Mouse (Mus musculus) left cerebral cortex, postnatal 25 days (tissue): ENCODE results near the gene Nlgn1. TPM values are rescaled to one million over a fixed set of nuclear protein-coding genes. Genes with fewer than 3 reads are reported as not detected.

ENCODE experiments used
- DNase-seq, 2 experiments: peaks; one replicate each; pipeline ENCODE4 v3.0.0; 2022; ENCODE audit warnings: low spot score in 2 of 2, mixed read lengths in 1 of 2
- intact Hi-C: fragments of 180-260 bp; cut with DNase I; formaldehyde crosslinking; loops from one replicate; pipeline ENCODE4 v1.15.1; 2025
- total RNA-seq, 2 experiments: library from RNA; stranded (reverse); gene quantifications; 2 replicates each; pipeline ENCODE4 v1.2.3; 2021

Nlgn1 gene
- total RNA-seq, result 100 to 1,000 TPM; 104 to 109 TPM

DNA sequence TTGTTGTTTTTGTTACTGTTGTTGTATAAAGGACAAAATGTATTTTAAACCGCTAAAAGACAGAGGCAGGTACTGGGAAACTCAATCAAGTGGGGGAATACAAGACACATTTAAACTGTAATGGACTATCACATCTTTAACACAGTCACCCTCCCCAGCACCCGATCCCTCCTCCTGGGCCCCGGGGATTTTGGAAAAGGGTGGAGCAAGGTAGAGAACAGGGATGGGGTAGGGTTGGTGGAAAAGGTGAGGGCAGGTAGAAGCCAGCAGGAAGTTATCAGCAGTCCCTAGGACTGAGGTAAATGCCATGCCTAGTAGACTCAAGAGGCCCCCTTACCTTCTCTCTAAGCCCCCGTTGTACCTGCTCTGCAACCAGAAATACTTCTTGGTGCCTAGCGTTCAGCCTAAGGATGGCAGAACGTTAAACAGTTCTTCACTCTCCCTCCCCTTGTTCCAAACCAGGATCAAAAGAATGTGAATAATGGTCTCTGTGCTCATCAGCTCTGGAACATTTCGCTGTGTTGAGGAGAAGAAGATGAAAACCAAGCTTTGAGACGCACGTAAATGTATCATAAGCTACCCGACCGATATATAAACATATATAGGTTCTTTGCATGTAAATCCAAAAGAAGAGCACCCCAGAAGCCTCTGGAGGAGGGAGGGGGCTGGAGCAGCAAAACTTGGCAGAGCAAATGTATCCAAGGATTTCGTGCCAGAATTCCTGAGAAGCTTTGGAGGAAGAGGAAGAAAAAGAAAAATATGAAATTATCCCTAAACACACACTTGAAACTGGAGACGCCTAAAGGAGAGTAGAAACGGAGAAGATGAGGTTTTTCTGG is at the start of gene Nlgn1:
Nlgn1 (minus strand) TSS at position 61 of the 839 bp plus-strand sequence.
- peak; percentile 15 to 31 for DNase-seq

DNA sequence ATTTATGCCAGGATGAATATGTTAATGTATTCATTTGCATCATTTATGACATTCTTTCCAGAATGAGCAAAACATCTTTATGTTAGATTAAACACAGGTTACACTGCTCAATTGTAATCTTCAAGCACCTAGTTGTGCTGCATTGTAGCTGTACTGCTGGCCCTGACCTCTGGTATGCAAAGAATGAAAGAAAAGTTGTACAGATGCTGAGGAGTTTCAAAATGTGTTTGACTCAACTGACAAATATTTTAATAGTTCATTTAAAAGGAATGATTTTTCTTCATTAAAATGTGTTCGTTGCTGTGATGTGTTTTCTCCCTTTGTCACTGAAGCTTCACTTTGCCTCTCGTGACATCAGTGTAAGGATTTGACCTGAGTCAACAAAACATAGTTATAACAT is 46.0 kb upstream of the Nlgn1 start:
- intact Hi-C loops, result no loop called here
- DNase-seq, result no peak

More for the DNA sequence above, at the start of gene Nlgn1:
- intact Hi-C loops, result loop anchor here (1.0 to 5.0 kb wide), 3 partner anchors 181 to 500 kb away; no protein-coding TSS in a partner anchor

DNA sequence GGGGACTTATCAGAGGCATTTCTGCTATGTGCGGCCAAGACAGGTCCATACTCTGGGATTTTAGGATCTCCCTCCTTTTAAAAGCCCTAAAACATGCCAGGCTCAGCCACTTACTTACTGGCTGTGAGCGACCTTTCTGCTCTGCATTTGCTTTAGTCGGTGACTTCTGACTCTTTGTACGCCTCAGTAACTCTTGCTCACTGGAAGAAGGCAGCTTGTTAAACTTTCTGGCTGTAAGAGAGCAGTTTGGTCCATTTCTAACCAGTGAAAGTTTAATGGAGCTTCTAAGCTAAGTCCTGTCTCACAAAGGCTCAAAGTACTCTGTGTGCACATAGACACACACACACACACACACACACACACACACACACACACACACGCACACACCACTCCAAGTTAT is 22.8 kb upstream of the Nlgn1 start:
- intact Hi-C loops, result no loop called here
- no peak for DNase-seq

DNA sequence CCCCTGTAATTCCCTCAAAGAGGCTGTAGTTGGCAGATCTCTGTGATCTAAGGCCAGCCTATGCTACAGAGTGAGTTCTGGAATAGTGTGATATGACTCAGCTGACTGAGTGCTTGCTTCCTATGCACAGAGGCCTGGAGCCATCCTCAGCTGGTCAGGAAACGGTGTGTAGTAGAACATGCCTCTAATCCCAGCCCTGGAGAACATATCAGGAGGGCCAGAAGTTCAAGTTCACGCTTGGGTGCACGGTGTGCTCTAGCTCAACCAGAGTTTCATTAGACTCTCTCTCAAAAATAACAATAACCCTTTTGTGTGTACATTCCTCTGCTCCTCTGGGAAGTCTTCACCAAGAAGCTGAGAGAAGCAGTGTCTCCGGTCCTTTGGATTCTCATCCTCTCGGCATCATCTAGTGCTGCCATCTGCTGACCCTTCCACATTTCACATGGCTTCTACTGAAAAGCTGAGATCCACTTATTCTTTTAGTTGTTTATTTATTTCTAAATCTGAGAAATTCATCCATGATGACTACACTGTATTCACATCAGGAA is 22.3 kb upstream of the Nlgn1 start:
- peak; percentile 40 to 52 for DNase-seq
- intact Hi-C loops, result no loop called here

DNA sequence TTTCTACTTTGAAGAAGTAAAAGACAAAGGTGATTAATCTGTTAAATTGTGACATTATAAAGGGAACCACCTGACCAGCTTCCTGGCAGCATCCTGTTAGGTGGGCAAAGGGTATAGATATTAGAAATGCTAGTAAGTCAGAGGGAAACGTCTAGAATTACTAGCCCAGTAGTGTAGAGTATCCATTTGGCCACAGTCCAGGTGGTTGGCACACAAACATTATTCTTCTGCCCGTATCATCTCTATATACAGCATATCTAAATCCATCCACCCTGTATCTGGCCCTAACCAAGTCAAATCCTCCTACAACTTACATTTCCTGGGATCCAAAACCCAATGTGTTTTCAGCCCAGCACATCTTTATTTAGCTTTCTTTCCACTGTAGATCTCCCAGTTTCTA is 5.2 kb upstream of the Nlgn1 start:
- intact Hi-C loops, result no loop called here
- peak in 1 of 2 experiments; percentile 34 for DNase-seq

DNA sequence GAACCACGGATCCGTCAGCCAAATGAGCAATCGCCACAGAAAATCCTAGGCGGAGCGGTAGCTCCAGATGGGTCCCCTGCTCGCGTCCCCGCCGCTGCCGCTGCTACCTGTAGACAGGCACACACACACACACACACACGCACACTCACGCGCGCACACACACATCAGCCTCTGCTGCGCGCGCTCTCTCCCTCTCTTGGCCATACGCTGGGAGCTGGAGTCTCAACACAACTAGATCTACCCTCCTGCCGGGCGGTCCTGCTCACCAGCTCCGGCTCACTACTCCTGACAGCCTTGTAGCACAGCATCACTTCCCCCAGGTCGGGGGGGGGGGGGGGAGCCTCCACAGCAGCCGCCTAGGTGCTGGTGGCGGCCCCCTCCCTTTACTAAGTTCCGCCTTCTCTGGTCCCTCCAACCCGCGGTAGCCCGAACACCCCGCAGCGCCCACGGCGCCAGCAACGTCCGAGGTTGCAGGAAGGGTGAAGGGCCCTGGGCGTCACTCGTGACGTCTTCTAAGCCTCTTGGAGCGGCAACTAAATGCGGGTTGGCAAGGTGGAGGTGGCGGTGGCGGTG is 1.1 kb upstream of the Nlgn1 start:
- peak; percentile 74 to 75 for DNase-seq
- intact Hi-C loops, result loop anchor here (2.0 to 5.0 kb wide), 2 partner anchors 329 to 499 kb away; no protein-coding TSS in a partner anchor

DNA sequence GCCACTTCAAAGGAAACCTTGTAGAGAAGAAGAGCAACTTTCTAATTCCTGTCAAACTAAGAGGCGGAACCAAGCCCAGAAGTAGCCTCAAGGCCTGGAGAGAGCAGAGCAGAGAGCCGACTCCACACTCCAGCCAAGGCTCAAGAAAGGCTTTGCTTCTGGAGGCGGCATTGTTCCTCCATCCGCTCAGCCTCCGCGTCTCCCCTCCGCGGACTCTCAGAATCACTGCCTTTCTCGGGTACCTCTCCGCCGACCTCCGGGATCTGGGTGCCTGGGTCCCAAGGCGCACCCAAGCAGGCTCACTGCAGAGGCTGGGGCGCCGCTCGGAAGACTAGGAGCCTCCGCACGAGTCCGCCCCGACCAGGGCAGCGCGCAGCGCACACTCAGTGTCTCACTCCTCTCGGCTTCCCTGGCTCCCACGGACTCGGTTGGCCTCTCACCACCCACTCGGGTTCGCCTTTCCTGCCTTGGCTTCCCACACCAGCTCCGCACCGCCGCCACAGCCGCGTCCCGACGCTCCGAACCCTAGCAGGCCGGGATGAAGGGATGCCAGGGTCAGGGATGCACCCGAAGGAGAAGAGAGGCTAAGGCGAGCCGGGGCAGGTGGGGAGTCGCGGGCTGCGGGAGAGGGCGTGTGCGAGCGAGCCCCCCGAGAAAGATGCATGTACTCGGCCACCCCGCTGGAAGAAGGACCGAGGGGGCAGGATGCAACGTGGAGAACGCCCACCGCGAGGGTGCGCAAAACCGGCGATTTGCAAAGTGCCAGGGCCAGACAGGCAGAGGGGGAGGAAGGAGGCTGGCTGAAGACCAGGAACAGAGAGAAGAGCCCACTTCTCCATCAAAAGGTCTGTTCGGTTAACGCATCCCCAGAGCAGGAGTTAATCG is 841 bp downstream of the Nlgn1 start:
- DNase-seq, result peak; percentile 74 to 85
- intact Hi-C loops, result loop anchor here (1.0 to 5.0 kb wide), 3 partner anchors 180 to 501 kb away; no protein-coding TSS in a partner anchor

DNA sequence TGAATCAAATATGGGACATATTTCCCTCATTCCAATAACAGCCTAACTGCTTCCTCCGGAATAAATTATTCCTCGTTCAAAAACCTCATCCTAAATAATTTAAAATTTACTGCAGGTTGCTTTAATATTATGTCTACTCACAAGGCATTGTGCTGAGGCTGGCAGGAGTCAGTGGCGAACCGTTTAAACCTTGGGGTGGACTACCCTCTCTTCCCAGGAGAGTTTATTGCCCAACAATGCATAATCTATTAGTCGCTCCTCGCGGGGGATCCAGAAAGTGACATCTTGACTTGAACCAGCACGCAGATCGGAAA is 1.4 kb downstream of the Nlgn1 start:
- intact Hi-C loops, result loop anchor here (5.0 kb wide), 1 partner anchor 501 kb away; no protein-coding TSS in a partner anchor
- DNase-seq, result no peak

DNA sequence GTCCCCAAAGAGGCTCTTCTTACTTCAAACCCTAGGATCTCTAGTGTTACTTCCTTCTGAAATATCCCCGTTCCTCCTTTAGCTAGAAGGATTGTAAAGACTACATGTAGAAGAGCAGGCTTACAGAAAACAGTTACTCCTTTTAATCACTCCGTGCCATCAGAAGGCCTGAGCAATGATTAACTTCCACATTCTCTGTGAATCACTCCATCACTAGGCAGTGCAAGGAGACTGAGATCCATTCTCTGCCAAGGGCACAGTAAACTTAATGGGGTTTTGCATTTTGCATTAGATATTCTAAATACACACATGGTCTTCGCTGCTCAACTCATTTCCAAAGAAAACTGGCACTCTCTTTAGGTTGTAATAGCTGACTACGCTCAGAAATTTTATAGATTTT is 2.2 kb downstream of the Nlgn1 start:
- peak in 1 of 2 experiments; percentile 31 for DNase-seq
- intact Hi-C loops, result loop anchor here (5.0 kb wide), 1 partner anchor 502 kb away; no protein-coding TSS in a partner anchor

DNA sequence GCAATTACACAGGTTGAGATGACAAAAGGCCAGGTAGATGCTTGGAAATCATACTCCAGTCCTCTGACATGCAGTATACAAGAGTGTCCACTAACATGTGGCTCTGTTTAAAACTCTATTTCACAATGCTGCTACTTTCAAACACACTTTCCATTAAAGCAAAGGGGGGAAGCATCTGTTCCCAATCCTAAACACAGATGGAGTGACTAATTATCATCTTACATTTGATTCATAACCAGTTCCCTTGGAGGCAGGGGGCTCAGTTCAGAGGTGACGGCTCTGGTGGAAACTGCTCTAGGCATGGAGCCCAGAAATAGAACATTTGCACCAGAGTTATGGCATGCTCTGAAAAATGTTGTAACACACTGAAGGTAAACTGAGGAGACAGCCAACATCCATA is 7.8 kb downstream of the Nlgn1 start:
- no peak for DNase-seq
- intact Hi-C loops, result no loop called here

DNA sequence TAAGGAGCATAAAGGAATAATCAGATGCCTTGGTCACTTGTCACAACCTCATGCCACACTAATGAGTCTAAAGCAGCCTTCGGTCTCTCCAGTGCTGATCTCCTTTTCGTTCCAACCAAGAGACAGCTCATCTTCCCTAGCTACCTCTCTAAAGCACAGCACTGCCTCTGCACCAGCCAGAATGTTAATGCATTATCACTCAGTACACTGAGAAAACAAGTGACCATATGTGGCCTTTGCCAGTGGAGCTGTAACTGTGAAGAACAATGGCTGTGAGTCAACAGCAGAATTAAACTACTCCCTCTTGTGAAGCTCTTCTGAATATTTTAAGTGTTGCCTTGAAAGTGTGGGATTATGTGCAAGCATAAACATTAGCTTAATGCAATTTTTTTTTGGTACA is 14.9 kb downstream of the Nlgn1 start:
- DNase-seq, result peak; percentile 49 to 82

DNA sequence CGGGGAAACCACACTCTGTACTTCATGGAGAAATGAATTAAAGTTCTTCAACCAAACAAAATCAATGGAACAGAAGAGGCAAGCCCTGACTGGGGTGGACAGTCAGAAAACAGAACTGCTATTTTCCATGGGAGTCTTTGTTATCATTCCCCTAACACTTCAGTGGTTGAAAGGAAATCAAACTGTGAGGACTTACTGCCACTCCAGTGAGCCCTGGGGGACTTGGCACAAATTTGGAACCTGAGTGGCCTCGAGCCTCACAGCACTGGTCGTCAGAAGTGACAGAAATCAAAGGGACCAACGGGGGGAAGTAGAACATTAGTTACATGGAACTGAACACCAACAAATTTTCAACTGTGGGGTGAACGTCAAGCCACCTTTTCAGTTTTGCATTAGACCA is 34.4 kb downstream of the Nlgn1 start:
- no peak for DNase-seq
- intact Hi-C loops, result no loop called here

More for the DNA sequence above, 14.9 kb downstream of the Nlgn1 start:
- intact Hi-C loops, result loop anchor here (1.0 kb wide), 1 partner anchor 87 kb away; no protein-coding TSS in a partner anchor

DNA sequence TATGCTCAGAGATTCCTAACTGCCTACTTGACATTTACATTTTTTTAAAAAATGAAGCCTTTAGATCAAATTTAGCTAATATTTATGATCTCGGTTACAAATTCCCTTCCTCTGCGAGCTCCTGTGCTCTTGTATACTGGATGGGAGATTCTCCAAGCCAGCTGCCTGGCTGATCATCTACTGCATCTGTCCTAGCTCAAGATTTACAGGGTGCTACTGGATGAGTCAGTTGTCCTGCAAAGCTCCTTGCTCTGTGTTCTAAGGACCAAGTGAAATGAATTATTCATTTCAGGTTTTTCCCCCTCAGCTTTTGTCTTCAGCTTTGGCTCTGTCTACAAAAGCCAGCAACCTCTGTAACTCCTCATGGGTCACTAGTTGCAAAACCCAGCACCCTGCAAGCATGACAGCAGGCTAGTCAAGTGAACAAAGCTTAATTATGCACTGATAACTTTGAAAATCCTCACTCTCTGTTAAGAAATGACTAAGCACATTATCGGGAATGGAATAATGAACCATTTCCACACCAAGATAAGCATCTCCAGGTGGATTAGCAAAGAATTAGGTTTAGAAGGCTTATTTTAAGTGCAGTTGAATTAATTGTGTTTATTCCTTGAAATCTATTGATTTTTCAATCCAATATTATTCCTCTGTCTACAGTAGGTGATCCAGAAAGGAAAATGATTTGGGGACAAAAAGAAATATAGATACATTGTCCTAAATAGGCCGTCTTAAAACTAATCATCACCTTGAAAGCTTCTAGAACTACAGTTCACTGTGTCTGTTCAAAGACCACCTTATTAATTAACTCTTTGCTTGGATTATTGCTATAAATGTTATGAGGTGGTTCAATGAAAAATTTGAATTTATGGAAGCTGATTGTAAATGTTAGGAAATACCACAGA is 61.1 kb downstream of the Nlgn1 start:
- intact Hi-C loops, result no loop called here

DNA sequence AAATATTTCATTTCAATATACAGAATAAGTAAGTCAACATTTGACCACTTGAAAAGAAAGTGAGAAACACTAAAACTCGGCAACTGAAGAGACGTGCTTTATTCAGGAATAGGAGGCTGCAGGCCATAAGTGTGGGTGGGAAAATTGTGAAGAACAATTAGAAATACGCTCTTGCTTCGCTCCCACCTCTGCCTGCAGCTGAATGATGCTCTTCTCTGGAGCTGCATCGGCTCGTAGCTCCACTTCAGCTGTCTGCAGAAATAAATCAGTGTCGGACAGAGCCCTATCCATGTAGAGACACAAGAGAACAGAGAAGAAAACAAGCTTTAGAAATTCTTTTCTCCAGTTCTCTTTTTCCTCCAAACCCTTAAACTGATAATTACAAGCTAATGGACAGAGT is 85.7 kb downstream of the Nlgn1 start:
- DNase-seq, result peak; percentile 15 to 19
- intact Hi-C loops, result no loop called here

More for the DNA sequence above, 61.1 kb downstream of the Nlgn1 start:
- peak in 1 of 2 experiments; percentile 28 for DNase-seq

DNA sequence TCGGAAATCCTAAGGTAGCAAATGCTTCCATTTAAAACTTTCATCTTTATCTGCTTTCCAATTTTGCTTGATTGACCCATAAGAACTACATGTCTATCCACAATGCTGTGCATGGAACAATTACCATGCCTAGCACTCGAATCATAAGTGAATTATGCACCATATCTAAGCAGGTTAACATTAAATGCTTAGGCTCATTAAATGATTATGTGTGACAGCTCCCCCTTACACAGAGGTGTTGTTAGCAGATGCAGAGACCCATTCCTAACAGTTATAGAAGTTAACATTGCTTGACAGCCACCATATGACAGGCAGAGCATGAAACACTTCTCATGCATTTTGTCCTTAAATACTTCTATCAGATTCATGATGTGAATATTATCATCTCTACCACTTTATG is 89.0 kb downstream of the Nlgn1 start:
- intact Hi-C loops, result no loop called here
- no peak for DNase-seq

DNA sequence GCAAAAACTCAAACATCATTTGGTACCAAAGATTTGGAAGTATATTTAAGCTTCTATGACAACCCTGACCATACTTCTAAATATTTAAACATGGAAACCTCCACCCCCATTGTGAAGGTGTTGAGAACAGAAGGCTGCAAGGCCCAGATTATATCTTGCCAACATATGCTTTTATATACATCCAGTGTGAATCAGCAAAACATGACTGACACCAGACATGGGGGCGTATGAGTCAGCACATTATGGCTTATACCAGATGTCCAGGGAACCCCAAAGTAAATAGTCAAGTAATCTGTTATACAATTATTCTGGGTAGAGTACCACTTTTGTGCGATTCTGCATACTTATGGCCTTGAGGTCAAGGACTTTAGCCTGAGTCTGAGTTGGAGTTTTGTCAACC is 102.3 kb downstream of the Nlgn1 start:
- DNase-seq, result peak; percentile 53 to 94
- intact Hi-C loops, result loop anchor here (1.0 kb wide), 1 partner anchor 87 kb away; no protein-coding TSS in a partner anchor

DNA sequence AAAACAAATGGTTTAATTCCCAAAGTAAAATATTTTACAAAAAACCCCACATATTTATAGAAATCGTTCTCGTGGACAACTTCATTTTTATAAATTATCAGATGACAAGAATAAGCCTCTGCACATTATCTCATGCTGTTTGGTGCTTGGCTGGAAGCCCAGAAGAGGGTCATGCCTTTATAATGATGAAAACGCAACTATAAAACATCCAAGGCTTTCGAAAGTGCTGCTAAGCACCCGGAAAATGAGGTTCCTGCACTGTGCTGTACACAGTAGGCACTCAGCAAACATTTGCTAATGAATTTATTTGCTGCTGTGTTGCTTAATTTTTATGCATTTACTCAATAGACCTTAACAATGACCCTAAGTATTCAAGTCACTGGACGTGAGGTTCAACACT is 103.4 kb downstream of the Nlgn1 start:
- intact Hi-C loops, result no loop called here
- no peak for DNase-seq

DNA sequence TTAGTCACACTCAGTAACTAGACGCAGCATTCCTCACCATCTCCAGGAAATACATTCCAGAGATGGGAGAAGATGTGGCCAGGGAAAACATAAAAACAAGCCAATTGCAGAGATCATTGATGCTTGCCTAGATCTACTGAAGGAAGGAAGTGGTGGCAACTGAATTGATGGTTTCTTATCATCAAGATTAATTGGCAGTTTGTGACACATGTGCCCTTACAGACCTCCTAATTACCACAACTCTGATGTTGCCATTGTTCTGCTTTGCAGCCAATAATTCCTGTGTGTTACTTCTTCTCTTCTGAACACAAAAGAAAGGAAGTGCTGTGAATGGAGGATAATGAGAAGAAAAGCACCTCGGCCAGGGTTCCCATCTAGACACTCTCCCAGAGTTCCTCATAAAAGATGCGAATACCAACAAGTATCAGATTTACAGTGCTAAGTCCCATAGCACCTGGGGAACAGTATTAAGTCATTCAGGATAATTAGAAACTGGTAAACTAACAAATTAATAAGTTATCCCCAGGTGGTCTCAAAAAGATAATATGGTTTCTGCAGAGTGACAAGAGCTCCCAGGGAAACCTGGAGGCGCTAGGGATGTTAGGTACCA is 104.0 kb downstream of the Nlgn1 start:
- intact Hi-C loops, result no loop called here
- no peak for DNase-seq
